Mouse (Mus musculus): ENCODE measurements around the gene Ddo.

DNA sequence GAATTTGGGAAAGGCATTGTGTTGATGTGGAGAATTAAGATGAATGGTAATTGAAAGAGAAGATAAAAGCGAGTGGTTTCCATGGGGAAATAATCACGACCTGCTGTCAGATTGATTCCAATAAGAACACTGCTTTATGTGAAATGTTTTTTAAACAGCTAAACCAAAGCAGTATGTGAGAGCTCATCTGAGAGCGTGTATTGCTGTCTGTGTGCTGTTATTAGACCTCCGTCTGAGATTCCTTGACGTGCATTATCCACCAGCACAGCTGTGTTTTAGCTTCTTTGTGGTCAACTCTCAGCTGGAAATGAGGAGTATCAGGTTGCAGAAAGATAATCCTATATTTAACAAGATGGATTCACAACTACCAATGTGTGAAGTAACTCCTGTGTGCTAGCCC is 97.2 kb downstream of the Ddo start:
- no peak for TF ChIP-seq CTCF (IDR thresholded peaks at IDR 0.05; ENCODE audit: borderline replicate concordance, insufficient read depth, low read depth, low read length)
- TF ChIP-seq POLR2A (IDR thresholded peaks at IDR 0.05; ENCODE audit: borderline replicate concordance, insufficient read depth, low read length), result no peak

All from cerebellum, adult 2 months (tissue).